Mouse (Mus musculus) embryonic facial prominence, embryonic 11.5 days (tissue): ENCODE results near the gene Ss18l2. TPM values are rescaled to one million over a fixed set of nuclear protein-coding genes. Genes with fewer than 3 reads are reported as not detected.

ENCODE experiments used
- ATAC-seq: fragments of 200-750 bp; cut with Nextera tagmentation; replicated peaks from 2 replicates; pipeline ENCODE4 v1.8.0; 2017; ENCODE audit warnings: low read depth; ENCODE audit not compliant: insufficient number of reproducible peaks, low FRiP score, low TSS enrichment
- DNase-seq: peaks from one replicate; pipeline ENCODE4 v3.0.0-alpha.2; 2015; ENCODE audit warnings: low spot score
- H3K27ac ChIP-seq: fragments of 300-500 bp; sonication (generic); replicated peaks from 2 replicates; pipeline ENCODE4 v1.5.1; 2014; ENCODE audit warnings: mild to moderate bottlenecking, low read depth, low read length, control low read depth
- H3K27me3 ChIP-seq: fragments of 300-500 bp; sonication (generic); 2 replicates; pipeline ENCODE4 v1.6.1; 2014; ENCODE audit warnings: mild to moderate bottlenecking, low read length, moderate library complexity, mixed read lengths; ENCODE audit not compliant: control insufficient read depth, insufficient read depth
- H3K36me3 ChIP-seq: fragments of 300-500 bp; sonication (generic); replicated peaks from 2 replicates; pipeline ENCODE4 v1.6.1; 2014; ENCODE audit warnings: low read depth, mild to moderate bottlenecking, low read length, moderate library complexity, mixed read lengths; ENCODE audit not compliant: control insufficient read depth, insufficient read depth
- H3K4me1 ChIP-seq: fragments of 300-500 bp; sonication (generic); 2 replicates; pipeline ENCODE4 v1.6.1; 2014; ENCODE audit warnings: low read length, mixed read lengths; ENCODE audit not compliant: control insufficient read depth, insufficient read depth
- H3K4me2 ChIP-seq: fragments of 300-500 bp; sonication (generic); 2 replicates; pipeline ENCODE4 v1.6.1; 2014; ENCODE audit warnings: low read depth, mild to moderate bottlenecking, control low read depth, low read length, moderate library complexity
- H3K4me3 ChIP-seq: fragments of 300-500 bp; sonication (generic); 2 replicates; pipeline ENCODE4 v1.5.1; 2014; ENCODE audit warnings: low read depth, low read length, control low read depth
- H3K9ac ChIP-seq: fragments of 300-500 bp; sonication (generic); replicated peaks from 2 replicates; pipeline ENCODE4 v1.6.1; 2014; ENCODE audit warnings: mild to moderate bottlenecking, control low read depth, low read length
- H3K9me3 ChIP-seq: fragments of 300-500 bp; sonication (generic); replicated peaks from 2 replicates; pipeline ENCODE4 v1.6.1; 2016; ENCODE audit warnings: mild to moderate bottlenecking, low read length, inconsistent platforms, mixed read lengths; ENCODE audit not compliant: control insufficient read depth
- WGBS: fragments of 180-500 bp; shearing (Covaris S2); extraction: QIAGEN DNeasy Blood & Tissue Kit; methylation state at CpG from one replicate; pipeline ENCODE4 v1.1.7; 2014; 5-methylcytosine and 5-hydroxymethylcytosine counted together
- polyA plus RNA-seq: library from polyadenylated mRNA; unstranded; fragments of >200 nt; fragmentation: Nextera tagmentation; extraction: Ambion mirVana; gene quantifications from 2 replicates; pipeline ENCODE4 v1.2.1, GENCODE M21; 2014

Gene Ss18l2
- polyA plus RNA-seq, 1 experiment from 2014 or later, result 96.0 TPM

- 91% methylated on average over 10 of the region's 10 CpGs for WGBS
- H3K36me3 ChIP-seq, result no peaks in the 10 kb centered on the region; the same call in 1 of the 2 replicates
- ATAC-seq, result no peak
Observed at GRCm38 (mm10) chr9:121762248-121762647, 52.1 kb downstream of the Ss18l2 start.

GRCm38 (mm10) chr9:121762761-121763160 lies 52.6 kb downstream of the Ss18l2 start:
- no peaks in the 10 kb centered on the region for H3K27me3 ChIP-seq
- no peak overlapping the region for H3K27ac ChIP-seq
- H3K4me3 ChIP-seq, result no peak overlapping the region
- 91% methylated on average over 25 of the region's 25 CpGs for WGBS
- DNase-seq (no peak), ATAC-seq (no peak)
- H3K4me2 ChIP-seq, result no peak overlapping the region
- H3K4me1 ChIP-seq, result no peaks in the 10 kb centered on the region; the same call in none of the 2 replicates
- no peaks in the 10 kb centered on the region; the same call in 1 of the 2 replicates for H3K36me3 ChIP-seq
- H3K9ac ChIP-seq, result no peak overlapping the region
- H3K9me3 ChIP-seq, result no peaks in the 10 kb centered on the region

More at GRCm38 (mm10) chr9:121762248-121762647, 52.1 kb downstream of the Ss18l2 start:
- Histone ChIP-seq H3K9ac (no peak overlapping the region), H3K9me3 (no peaks in the 10 kb centered on the region), H3K4me2 (no peak overlapping the region), H3K27me3 (no peaks in the 10 kb centered on the region), H3K4me3 (no peak overlapping the region), H3K4me1 (no peaks in the 10 kb centered on the region; the same call in none of the 2 replicates), H3K27ac (no peak overlapping the region)
- DNase-seq, result no peak

Other genes starting within 250 kb of the Ss18l2 start
- 0.65 and 1.7 TPM in 2 replicates for gene Cck, start 214.6 kb upstream of the Ss18l2 start, polyA plus RNA-seq
- gene Lyzl4, start 68.2 kb upstream of the Ss18l2 start, polyA plus RNA-seq, result not detected in 2 replicates
- gene Vipr1, start 67.6 kb upstream of the Ss18l2 start, polyA plus RNA-seq, result 0.08 and 0.57 TPM in 2 replicates
- 11.6 and 12.3 TPM in 2 replicates for gene Sec22c, start 4.8 kb upstream of the Ss18l2 start, polyA plus RNA-seq
- gene Nktr, start 8.8 kb downstream of the Ss18l2 start, polyA plus RNA-seq, result 59.7 and 61.2 TPM in 2 replicates
- 4.9 and 5.1 TPM in 2 replicates for gene Zfp651, start 49.0 kb downstream of the Ss18l2 start, polyA plus RNA-seq
- 0.81 and 0.85 TPM in 2 replicates for gene Klhl40, start 67.3 kb downstream of the Ss18l2 start, polyA plus RNA-seq
- gene Hhatl, start 82.2 kb downstream of the Ss18l2 start, polyA plus RNA-seq, result not detected in 2 replicates
- gene Ccdc13, start 129.1 kb downstream of the Ss18l2 start, polyA plus RNA-seq, result 0.18 and 1.3 TPM in 2 replicates
- gene Higd1a, start 148.0 kb downstream of the Ss18l2 start, polyA plus RNA-seq, result 135 and 136 TPM in 2 replicates
- 0.10 and 0.31 TPM in 2 replicates for gene Ackr2, start 188.0 kb downstream of the Ss18l2 start, polyA plus RNA-seq
- gene Cyp8b1, start 206.0 kb downstream of the Ss18l2 start, polyA plus RNA-seq, result not detected in 2 replicates
- 0.35 and 0.38 TPM in 2 replicates for gene Fam198a, start 240.7 kb downstream of the Ss18l2 start, polyA plus RNA-seq